Mouse (Mus musculus): Measurements from ENCODE around the gene Rptn.
"Not testable (repeated sequence)": the region's sequence is repeated elsewhere in the genome, so short reads cannot be mapped to it uniquely, and the experiment has no call there.

The Rptn gene

DNA sequence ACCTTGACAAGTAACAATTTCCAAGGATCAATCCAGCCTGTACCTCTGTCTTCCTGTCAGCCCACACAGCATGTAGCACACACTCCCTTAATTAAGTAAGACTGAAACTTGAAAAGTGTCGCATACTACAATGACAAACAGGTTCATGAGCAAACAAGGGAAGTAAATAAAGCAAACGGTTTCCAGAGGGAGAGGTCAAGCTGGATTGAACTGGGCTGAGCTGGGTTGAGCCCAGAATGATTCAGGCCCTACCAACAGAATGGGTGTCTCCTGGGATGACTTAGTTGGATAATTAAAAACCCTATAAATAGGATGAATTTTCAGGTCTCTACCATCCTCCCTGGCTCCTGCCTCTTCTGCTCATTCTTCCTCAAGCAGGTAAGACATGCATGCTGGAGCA, at the start of gene Rptn:
Rptn (plus strand) TSS at position 334 of the 400 bp plus-strand sequence.
- DNase-seq (ENCODE audit: low spot score in 2 of 2), result no peak

DNA sequence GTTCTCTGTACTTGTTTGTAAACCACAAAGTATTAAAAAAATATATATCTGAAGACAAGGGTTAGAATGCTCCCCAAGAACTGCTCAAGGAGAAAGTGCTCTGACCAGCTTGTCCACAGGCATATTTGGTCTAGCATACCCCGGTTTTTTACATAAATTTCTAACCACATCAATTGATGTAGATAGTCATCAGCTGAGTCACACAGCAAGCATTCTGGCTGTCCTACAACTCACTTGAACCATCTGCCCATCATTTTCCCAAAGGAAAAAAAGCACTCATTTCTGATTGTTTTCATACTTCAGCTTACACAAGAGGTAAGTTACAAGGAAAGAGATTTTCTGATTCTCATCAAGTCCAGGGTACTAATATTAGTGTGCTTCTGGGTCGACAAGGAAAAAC, 46.6 kb upstream of the Rptn start:
- DNase-seq (ENCODE audit: low spot score in 2 of 2), result no peak

DNA sequence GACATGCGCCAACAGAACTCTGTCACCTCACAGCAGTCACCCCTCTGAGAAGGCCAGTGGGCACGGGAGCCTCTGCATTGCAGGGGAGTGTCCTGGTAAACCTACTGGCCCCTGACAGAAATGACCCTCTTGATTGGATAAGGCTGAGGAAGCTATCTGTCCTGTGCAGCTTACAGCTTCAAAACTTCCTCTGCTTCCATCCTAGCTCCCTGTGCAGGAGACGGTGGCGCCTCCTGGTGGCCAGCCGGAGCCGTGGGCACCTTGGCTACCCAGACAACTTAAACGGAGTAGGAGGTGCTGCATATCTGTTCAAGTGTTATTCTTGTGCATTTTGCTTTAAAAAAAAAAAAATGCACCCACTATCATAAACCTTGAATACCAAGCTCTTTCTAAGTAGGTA, 33.5 kb upstream of the Rptn start:
- DNase-seq (ENCODE audit: low spot score in 2 of 2), result peak in 1 of 2 experiments; percentile 65

DNA sequence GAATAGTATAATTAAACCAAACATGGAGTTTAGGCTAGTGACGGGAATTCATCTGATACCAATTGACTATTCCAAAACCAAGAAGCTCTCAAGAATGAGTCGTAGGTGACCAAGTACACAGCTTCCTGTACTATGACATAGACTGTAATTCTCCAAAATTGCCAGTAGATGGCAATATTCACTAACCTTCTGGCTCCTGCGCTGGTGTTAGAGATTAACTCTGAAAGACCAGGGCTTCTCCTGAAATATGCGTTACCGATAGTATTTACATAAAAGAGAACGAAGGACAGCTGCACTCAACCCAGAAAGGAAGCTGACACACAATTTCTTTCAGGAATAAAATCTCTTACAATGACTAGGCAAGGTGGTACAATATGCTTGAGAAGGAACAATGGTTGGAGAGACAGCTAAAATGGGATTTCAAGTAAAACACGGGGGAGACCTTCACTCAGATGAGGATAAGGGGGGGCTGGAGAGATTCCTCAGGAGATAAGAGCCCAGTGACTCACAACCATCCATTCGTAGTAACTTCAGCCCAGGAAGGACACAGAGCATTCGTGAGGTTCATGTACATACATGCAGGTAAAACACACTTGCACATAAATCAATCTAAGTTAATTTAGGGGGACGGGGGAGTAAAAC, 31.4 kb upstream of the Rptn start:
- no peak for DNase-seq (ENCODE audit: low spot score in 2 of 2)

DNA sequence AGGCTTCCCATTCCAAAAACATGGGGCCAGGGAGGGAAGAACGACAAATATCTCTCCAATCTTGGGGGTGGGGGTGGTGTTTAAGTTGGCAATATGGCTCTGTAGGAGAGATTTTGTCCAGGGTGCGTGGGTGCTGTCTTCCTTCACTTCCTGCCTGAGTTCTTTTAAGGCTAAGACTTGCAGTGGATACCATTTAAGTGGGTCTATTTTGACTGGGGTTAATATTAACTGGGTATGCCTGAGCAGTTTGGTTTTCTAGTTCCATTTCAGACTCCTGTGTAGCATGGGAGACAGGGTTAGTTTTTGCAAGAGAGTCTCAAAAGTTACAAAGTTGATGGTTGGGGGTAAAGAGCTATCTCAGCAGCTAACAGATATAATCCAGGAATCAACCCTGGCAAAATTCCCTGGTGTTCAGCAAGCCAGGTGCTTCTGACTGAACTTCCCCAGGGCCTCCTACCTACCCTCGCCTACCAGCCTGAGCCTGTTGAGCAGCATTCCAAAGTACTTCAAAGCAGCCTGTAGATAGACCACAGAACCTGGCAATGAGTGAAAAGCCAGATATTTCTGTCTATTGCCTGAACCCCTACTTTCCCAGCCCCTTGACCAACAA, 26.4 kb upstream of the Rptn start:
- no peak for DNase-seq (ENCODE audit: low spot score in 2 of 2)

DNA sequence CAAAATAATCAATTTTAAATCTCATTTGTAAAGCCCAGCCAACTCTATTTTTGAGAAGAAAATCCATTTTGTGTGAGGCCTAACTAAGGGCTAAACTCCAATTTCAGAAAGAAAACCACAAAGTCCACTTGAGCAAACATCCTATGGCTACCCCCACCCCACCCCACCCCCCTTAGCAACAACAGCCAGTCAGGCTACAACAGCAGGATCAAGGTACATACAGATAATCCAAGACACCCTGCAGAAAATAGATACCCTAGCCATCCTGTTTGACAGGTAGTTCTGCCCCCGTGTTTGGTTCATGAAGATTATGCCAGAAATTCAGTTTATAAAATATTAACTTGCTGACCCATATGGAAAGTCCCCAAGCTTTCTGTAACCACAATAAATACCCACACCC, 25.3 kb upstream of the Rptn start:
- no peak for DNase-seq (ENCODE audit: low spot score in 2 of 2)

DNA sequence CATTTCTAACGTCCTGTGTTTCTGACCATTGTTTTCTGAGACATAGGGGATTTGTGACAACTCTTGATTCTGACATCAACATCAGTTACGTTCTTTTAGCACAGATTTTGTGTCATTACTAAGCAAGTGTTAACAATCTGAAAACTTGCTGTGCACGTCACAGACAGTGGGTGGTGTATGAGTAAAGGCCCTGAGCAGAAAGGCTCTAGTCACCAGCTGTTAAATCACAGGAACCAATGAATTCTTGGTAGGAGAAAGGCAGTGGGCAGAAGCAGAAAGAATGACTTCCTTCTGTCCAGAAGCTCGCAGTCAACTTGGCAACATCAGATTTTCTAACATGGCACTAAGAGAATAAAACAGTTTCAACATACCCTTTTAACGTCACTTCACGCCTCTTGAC, 20.1 kb upstream of the Rptn start:
- DNase-seq (ENCODE audit: low spot score in 2 of 2), result no peak

DNA sequence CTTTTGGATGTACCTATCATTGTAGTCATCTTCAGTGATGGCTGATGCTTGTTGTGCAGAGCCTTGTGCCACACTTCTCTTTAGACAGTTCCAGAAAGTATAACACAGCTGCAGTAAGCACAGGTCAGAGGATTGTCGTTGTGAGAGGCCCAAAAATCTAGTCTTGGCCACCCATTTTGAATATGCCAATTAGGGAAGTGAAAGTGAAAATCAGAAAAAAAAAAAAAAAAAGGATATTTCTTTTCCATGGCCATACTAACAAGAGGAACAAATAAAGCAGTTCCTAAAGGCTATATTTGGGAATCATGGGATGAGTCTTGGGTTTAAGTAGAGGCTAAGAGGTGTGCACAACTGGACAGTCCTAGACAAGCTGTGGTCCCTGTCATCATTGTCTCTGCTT, 18.3 kb upstream of the Rptn start:
- no peak for DNase-seq (ENCODE audit: low spot score in 2 of 2)

DNA sequence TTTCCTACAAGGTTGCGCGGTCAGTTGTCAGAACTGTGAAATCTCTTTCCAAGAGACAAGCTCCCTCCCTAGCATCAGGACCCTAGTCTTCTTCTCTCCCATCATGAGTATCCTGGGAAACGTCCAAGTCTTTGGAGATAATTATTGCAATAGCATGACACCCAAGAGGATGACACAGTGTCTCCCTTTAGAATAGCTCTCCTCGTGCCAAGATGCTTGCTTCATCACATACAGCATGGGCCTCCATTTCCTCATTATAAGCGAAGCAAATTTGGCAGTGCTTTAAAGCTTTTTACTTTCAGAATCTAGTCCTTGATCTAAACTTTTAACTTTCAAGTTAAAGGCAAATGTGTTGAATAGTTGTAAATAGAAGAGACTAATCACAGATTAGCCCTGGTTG, 17.9 kb upstream of the Rptn start:
- DNase-seq (ENCODE audit: low spot score in 2 of 2), result no peak

DNA sequence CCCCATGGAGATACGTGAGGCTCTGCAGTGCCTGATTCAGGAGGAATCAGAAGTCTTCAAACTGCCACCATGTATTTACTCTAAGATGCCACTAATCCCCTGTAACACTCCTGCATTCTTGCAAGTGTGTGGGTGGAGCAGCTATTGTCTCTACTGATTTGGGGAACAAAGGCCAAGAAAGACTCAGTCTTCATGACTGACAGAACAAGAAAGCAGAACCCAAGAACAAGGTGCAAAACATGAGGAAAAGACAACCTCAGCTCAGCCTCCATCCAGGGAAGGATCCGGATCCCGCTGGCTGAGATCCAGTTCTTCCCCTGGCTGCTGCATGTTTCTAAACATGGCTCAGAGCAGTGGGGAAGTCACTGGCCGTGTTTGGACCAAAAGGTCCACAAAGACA, 15.4 kb upstream of the Rptn start:
- DNase-seq (ENCODE audit: low spot score in 2 of 2), result no peak

DNA sequence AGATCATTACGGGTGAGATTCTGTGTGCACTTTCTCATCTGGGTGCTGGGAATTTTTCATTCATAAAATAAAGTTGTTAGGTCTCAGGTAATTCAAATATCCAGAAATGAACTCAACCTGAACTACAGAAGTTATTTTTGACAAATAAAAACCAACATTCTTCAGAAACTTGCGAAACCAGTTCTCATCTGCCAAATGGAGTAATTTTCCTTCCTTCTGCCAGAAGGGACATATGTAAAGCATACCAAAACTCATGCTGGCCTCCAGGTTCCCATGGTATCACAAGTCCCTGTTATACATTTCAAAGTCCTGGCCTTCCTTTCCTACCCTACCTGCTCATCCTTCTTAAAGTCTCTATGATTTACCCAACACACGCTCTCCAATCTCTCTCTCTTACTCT, 10.4 kb downstream of the Rptn start:
- DNase-seq (ENCODE audit: low spot score in 2 of 2), result no peak

DNA sequence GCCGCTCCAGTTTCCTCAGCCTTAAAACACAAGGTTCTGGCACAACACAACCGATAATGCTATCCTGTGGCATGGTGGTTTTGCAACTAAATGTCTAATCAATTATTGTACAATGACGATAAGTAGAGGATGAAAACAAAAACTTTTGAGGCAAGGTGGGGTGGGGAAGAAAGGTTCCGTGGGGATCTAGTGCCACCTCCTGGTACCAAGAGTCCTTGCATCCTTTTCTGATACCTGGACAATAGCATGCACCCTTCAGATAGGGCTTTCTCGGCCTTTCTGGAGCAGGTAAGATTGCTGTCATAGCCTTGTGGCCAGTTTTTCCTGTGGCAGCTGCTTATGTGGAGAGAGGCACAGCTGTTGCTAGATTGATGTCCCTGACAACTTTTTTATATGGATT, 13.5 kb downstream of the Rptn start:
- peak in 1 of 2 experiments; percentile 15 for DNase-seq (ENCODE audit: low spot score in 2 of 2)

DNA sequence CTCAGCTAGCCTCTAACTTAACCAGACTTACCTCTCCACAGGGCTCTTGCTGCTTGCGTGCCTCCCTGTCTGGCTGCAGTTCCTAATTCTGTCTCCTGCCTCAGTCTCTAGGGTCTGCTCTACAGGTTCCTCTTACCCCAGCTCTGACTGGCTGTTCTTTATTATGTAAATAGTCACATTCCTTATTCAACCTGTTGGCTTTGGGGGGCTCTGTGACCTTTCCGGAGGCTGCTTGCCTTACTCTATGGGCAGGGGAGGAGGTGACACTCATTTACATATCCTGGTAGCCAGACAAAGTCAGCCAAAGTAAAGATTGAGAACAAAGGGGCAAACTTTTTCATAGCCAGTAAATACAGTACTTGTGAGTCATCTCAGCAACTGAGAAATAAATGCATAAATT, 18.4 kb downstream of the Rptn start:
- DNase-seq (ENCODE audit: low spot score in 2 of 2), result no peak

DNA sequence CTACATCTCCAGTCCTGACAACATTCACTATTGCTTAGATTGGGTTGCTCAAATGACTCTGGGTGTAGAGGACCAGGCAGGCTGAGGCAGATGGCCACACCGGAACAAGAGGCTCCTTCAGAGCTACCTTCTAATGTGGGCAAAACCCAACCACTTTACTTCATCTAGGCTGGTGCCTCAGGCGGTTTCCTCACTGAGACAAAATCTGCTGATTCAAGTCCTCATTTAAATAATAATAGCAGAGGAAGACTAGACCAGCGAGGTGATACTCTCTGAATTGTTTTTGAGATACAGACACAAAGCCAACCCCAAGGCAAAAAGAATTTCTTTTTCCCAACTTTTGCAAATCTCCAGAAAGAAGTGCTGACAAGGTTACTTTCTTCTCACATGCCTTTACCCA, 38.2 kb downstream of the Rptn start:
- no peak for DNase-seq (ENCODE audit: low spot score in 2 of 2)

DNA sequence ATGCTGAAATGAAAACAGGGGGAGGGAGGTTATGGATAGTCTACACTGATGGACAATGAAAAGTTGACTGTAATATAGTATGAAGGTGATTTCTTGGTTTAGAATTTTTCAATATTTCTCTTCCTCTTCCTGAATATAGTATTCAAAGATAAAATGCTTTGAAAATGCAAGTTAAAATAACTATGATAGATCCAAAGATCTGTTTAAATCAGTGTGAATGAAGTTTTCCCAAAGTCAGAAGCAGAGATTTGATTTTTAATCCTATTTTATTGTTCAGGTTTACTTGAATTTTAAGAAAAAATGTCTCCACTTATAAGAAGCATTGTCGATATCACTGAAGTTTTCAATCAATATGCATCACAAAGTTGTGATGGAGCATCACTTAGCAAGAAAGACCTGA, 48.5 kb downstream of the Rptn start, which contains the start of gene Tchh:
Tchh (plus strand) TSS at position 301 of the 400 bp plus-strand sequence.
- DNase-seq (ENCODE audit: low spot score in 2 of 2), result no peak

DNA sequence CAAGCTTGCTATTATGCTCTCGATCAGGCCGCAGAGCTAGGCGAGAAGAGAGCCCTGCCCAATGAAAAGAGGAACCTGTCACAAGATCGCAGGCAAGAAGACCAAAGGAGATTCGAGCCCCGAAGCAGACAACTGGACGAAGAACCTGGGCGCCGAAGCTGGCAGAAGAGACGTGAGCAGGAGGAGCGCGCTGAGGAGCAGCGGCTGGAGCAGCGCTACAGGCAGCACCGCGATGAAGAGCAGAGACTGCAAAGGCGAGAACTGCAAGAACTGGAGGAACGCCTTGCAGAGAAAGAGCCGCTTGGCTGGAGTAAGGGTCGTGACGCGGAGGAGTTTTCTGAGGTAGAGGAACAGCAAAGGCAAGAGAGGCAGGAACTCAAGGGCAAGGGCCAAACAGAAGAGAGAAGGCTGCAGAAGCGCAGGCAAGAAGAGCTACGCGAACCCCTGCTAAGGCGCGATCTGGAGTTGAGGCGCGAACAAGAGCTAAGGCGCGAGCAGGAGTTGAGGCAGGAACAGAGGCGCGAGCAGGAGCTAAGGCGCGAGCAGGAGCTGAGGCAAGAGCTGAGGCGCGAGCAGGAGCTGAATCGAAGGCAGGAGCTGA, 50.1 kb downstream of the Rptn start:
- peak in 1 of 2 experiments; percentile 16 for DNase-seq (ENCODE audit: low spot score in 2 of 2)

DNA sequence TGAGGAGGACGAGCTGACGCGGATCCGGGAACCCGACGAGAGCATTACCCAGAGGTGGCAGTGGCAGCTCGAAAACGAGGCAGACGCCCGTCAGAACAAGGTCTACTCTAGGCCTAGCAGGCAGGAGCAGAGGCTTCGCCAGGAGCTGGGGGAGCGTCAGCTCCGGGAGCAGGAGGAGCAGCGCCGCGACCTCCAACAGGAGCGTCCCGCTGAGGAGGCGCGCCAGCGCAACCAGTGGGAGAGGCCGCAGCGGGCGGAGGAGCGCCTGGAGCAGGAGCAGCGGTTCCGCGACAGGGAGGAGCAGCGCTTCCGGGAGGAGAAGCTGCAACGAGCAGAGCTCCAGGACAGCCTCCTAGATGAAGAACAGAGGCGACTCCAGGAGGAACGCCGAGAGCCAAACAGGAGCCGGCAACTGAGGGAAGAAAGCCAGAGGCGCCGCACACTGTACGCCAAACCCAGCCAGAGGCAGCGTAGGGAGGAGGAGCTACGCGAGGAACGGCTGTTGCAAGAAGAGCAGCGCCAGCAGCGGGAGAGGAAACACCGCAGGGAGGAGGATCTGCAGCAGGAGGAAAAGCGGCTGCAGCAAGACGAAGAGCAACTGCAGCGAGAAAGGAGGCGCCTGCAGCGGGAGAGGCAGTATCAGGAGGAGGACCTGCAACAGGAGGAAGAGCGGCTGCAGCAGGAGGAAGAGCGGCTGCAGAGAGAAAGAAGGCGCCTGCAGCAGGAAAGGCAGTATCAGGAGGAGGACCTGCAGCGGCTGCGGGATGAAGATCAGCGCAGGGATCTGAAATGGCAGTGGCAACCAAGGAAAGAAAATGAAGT, 51.1 kb downstream of the Rptn start:
- DNase-seq (ENCODE audit: low spot score in 2 of 2), result peak in 1 of 2 experiments; percentile 25

DNA sequence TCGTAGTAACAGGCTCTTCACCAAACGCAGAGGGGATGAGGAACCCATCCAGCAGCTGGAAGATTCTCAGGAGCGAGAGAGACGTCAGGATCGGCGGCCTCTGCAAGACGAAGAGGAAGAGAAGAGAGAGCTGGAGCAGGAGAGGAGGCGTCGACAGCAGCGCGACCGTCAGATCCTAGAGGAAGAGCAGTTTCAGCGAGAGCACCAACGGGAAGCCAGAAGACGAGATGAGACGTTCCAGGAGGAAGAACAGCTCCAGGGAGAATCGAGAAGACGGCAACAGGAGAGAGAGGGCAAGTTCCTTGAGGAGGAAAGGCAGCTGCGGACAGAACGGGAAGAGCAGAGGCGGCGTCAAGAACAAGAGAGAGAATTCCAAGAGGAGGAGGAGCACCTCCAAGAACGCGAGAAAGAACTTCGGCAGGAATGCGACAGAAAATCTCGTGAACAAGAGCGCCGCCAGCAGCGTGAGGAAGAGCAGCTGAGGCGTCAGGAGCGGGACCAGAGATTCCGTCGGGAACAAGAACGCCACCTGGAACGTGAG, 51.7 kb downstream of the Rptn start:
- no peak for DNase-seq (ENCODE audit: low spot score in 2 of 2)

DNA sequence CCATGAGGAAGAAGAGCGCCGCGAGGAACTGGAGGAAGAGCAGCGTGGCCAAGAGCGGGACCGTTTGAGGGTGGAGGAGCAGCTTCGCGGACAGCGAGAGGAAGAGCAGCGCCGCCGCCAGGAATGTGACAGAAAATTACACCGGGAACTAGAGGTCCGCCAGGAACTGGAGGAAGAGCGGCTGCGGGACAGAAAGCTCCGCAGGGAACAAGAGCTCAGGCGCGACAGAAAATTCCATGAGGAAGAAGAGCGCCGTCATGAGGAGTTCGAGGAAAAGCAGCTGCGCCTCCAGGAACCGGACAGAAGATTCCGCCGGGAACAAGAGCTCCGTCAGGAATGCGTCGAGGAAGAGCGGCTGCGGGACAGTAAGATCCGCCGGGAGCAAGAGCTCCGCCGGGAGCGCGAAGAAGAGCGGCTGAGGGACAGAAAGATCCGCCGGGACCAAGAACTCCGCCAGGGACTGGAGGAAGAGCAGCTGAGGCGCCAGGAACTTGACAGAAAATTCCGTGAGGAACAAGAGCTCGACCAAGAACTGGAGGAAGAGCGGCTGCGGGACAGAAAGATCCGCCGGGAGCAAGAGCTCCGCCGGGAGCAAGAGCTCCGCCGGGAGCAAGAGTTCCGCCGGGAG, 52.7 kb downstream of the Rptn start:
- no peak for DNase-seq (ENCODE audit: low spot score in 2 of 2)

DNA sequence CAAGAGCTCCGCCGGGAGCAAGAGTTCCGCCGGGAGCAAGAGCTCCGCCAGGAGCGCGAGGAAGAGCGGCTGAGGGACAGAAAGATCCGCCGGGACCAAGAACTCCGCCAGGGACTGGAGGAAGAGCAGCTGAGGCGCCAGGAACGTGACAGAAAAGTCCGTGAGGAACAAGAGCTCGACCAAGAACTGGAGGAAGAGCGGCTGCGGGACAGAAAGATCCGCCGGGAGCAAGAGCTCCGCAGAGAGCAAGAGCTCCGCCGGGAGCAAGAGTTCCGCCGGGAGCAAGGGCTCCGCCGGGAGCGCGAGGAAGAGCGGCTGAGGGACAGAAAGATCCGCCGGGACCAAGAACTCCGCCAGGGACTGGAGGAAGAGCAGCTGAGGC, 53.2 kb downstream of the Rptn start:
- not testable (repeated sequence) for DNase-seq (ENCODE audit: low spot score in 2 of 2)

DNA sequence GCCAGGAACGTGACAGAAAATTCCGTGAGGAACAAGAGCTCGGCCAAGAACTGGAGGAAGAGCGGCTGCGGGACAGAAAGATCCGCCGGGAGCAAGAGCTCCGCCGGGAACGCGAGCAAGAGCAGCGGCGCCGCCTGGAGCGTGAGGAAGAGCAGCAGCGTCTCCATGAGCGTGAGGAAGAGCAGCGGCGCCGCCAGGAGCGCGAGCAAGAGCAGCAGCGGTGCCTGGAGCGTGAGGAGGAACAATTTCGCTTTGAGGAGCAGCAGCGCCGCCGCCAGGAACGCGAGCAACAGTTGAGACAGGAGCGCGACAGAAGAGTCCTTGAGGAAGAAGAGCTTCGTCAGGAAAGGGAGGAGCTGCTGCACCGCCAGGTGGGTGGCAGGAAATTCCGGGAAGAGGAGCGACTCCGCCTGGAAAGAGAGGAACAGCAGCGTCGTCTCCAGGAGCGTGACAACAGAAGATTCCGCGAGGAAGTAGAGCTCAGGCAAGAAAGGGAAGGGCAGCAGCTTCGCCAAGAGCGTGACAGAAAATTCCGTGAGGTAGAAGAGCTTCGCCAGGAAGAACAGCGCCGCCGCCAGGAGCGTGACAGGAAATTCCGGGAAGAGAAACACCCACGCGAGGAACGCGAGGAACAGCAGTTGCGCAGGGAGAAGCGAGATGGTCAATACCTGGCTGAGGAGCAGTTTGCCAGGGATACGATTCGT, 53.8 kb downstream of the Rptn start:
- DNase-seq (ENCODE audit: low spot score in 2 of 2), result no peak
